Mouse (Mus musculus) c-Kit-positive CD71-negative TER-119-negative erythroid progenitor cells, embryonic 14.5 days (primary cell): ENCODE results near the gene Asns.

Experiments
- DNase-seq: peaks from one replicate; pipeline ENCODE4 v3.0.0-alpha.2; 2013; ENCODE audit warnings: low read depth

Gene Asns

GRCm38 (mm10) chr6:7692884-7693585 lies at the start of gene Asns:
Gene Asns (minus strand): TSS chr6:7693254.
- peak; percentile 71 for DNase-seq

GRCm38 (mm10) chr6:7741721-7742120 lies 48.7 kb upstream of the Asns start:
- DNase-seq: no peak

GRCm38 (mm10) chr6:7737842-7738241 lies 44.8 kb upstream of the Asns start:
- no peak for DNase-seq

- peak; percentile 78 for DNase-seq
Measured at GRCm38 (mm10) chr6:7732754-7733708, 40.0 kb upstream of the Asns start.

- DNase-seq: no peak
Measured at GRCm38 (mm10) chr6:7732097-7732496, 39.0 kb upstream of the Asns start.

- DNase-seq: no peak
Measured at GRCm38 (mm10) chr6:7729128-7729527, 36.1 kb upstream of the Asns start.

GRCm38 (mm10) chr6:7728241-7728640 lies 35.2 kb upstream of the Asns start:
- no peak for DNase-seq

GRCm38 (mm10) chr6:7716236-7716635 lies 23.2 kb upstream of the Asns start:
- DNase-seq: no peak

GRCm38 (mm10) chr6:7714230-7714629 lies 21.2 kb upstream of the Asns start:
- DNase-seq: no peak

GRCm38 (mm10) chr6:7711837-7712330 lies 18.8 kb upstream of the Asns start:
- DNase-seq: no peak

- DNase-seq: no peak
Measured at GRCm38 (mm10) chr6:7708246-7708645, 15.2 kb upstream of the Asns start.

- no peak for DNase-seq
Measured at GRCm38 (mm10) chr6:7706796-7707195, 13.7 kb upstream of the Asns start.

GRCm38 (mm10) chr6:7697999-7698699 lies 5.1 kb upstream of the Asns start:
- DNase-seq: no peak

- DNase-seq: no peak
Measured at GRCm38 (mm10) chr6:7697077-7697643, 4.1 kb upstream of the Asns start.

- DNase-seq: no peak
Measured at GRCm38 (mm10) chr6:7696641-7697040, 3.6 kb upstream of the Asns start.

GRCm38 (mm10) chr6:7695901-7696300 lies 2.8 kb upstream of the Asns start:
- no peak for DNase-seq

- DNase-seq: no peak
Measured at GRCm38 (mm10) chr6:7693666-7694065, 612 bp upstream of the Asns start.

- no peak for DNase-seq
Measured at GRCm38 (mm10) chr6:7692451-7692850, 603 bp downstream of the Asns start.

- DNase-seq: no peak
Measured at GRCm38 (mm10) chr6:7692037-7692436, 1.0 kb downstream of the Asns start.

GRCm38 (mm10) chr6:7690456-7690855 lies 2.6 kb downstream of the Asns start:
- DNase-seq: no peak

GRCm38 (mm10) chr6:7689180-7689579 lies 3.9 kb downstream of the Asns start:
- no peak for DNase-seq

GRCm38 (mm10) chr6:7686047-7686446 lies 7.0 kb downstream of the Asns start:
- no peak for DNase-seq
